8 mouse cellular contexts compared by ENCODE assay signal in genomic region chr9:102777631-102778591, GRCm38 (mm10). TPM values are rescaled to one million over a fixed set of nuclear protein-coding genes. Genes with fewer than 3 reads are reported as not detected.
DNase-seq lines count a peak whose midpoint lies in the region; ATAC-seq and TF ChIP-seq lines count a peak whose summit lies in the region.

No protein-coding gene starts in this region.

- no peak for ATAC-seq in forebrain, embryonic 15.5 days (replicated peaks)
- ATAC-seq in heart, embryonic 16.5 days (replicated peaks; ENCODE audit: extremely low read depth, insufficient read depth, low FRiP score) = peak; percentile 69
- ATAC-seq in limb, embryonic 13.5 days (ENCODE audit: low FRiP score, low read depth) = no peak

- H3K4me3 ChIP-seq in forebrain, embryonic 10.5 days = no peak overlapping the region
- no peak overlapping the region for H3K4me3 ChIP-seq in forebrain, embryonic 15.5 days
- H3K4me3 ChIP-seq in heart, embryonic 16.5 days (ENCODE audit: low read length) = no peak overlapping the region
- H3K4me3 ChIP-seq in limb, embryonic 13.5 days = no peak overlapping the region
- no peak overlapping the region for H3K4me3 ChIP-seq in small intestine, adult 2 months (ENCODE audit: low read depth, low read length)

- H3K4me2 ChIP-seq in forebrain, embryonic 15.5 days (replicated peaks) = no peak overlapping the region
- peak overlapping the region; percentile 23; the same call in 1 of the 2 replicates for H3K4me2 ChIP-seq in heart, embryonic 16.5 days (ENCODE audit: low read depth, low read length)
- H3K4me2 ChIP-seq in limb, embryonic 13.5 days (replicated peaks) = no peak overlapping the region

- 69% methylated on average over 18 of the region's 18 CpGs for WGBS in forebrain, embryonic 10.5 days
- 73% methylated on average over 18 of the region's 18 CpGs for WGBS in forebrain, embryonic 15.5 days
- 42% methylated on average over 18 of the region's 18 CpGs for WGBS in heart, embryonic 16.5 days
- WGBS in limb, embryonic 13.5 days = 58% methylated on average over 18 of the region's 18 CpGs
- 43% methylated on average over 18 of the region's 18 CpGs for WGBS in small intestine, adult 2 months

- H3K36me3 ChIP-seq in forebrain, embryonic 10.5 days (replicated peaks) = no peaks in the 10 kb centered on the region
- H3K36me3 ChIP-seq in forebrain, embryonic 15.5 days = no peaks in the 10 kb centered on the region
- no peaks in the 10 kb centered on the region for H3K36me3 ChIP-seq in heart, embryonic 16.5 days (ENCODE audit: control insufficient read depth, insufficient read depth)
- H3K36me3 ChIP-seq in limb, embryonic 13.5 days = no peaks in the 10 kb centered on the region
- no peaks in the 10 kb centered on the region for H3K36me3 ChIP-seq in small intestine, adult 2 months (ENCODE audit: control insufficient read depth, insufficient read depth, low read length)

- H3K9ac ChIP-seq in forebrain, embryonic 15.5 days (replicated peaks) = no peak overlapping the region
- no peak overlapping the region for H3K9ac ChIP-seq in heart, embryonic 16.5 days (ENCODE audit: low read length)
- H3K9ac ChIP-seq in limb, embryonic 13.5 days = no peak overlapping the region

- H3K4me1 ChIP-seq in forebrain, embryonic 10.5 days = peaks cover 32% of the 10 kb centered on the region
- H3K4me1 ChIP-seq in forebrain, embryonic 15.5 days = peaks cover 6% of the 10 kb centered on the region; the same call in 1 of the 2 replicates
- peaks cover 36% of the 10 kb centered on the region for H3K4me1 ChIP-seq in heart, embryonic 16.5 days (ENCODE audit: control insufficient read depth, insufficient read depth, low read length)
- H3K4me1 ChIP-seq in limb, embryonic 13.5 days = peaks cover 25% of the 10 kb centered on the region
- peaks cover 23% of the 10 kb centered on the region for H3K4me1 ChIP-seq in small intestine, adult 2 months (ENCODE audit: control insufficient read depth, insufficient read depth, insufficient read length, low read length)

- TF ChIP-seq CTCF in small intestine, adult 2 months (IDR thresholded peaks at IDR 0.05; ENCODE audit: extremely low read depth, insufficient read length, insufficient replicate concordance, low read depth, low read length) = no peak

- no peak for TF ChIP-seq POLR2A in small intestine, adult 2 months (IDR thresholded peaks at IDR 0.05; ENCODE audit: low read depth, low read length)

- no peaks in the 10 kb centered on the region for H3K9me3 ChIP-seq in forebrain, embryonic 10.5 days
- no peaks in the 10 kb centered on the region for H3K9me3 ChIP-seq in forebrain, embryonic 15.5 days
- H3K9me3 ChIP-seq in heart, embryonic 16.5 days (replicated peaks; ENCODE audit: control insufficient read depth, low read length) = no peaks in the 10 kb centered on the region
- H3K9me3 ChIP-seq in limb, embryonic 13.5 days = no peaks in the 10 kb centered on the region

- peak overlapping the region; percentile 65 for H3K27ac ChIP-seq in forebrain, embryonic 10.5 days
- H3K27ac ChIP-seq in forebrain, embryonic 15.5 days (replicated peaks) = no peak overlapping the region; the same call in 1 of the 2 replicates
- H3K27ac ChIP-seq in heart, embryonic 16.5 days (ENCODE audit: low read length) = peak overlapping the region; percentile 88
- H3K27ac ChIP-seq in limb, embryonic 13.5 days = peak overlapping the region; percentile 39
- H3K27ac ChIP-seq in small intestine, adult 2 months (ENCODE audit: insufficient read depth, low read depth, low read length) = peak overlapping the region; percentile 16

- H3K27me3 ChIP-seq in forebrain, embryonic 10.5 days (ENCODE audit: poor library complexity, severe bottlenecking) = no peaks in the 10 kb centered on the region
- H3K27me3 ChIP-seq in forebrain, embryonic 15.5 days = no peaks in the 10 kb centered on the region
- no peaks in the 10 kb centered on the region for H3K27me3 ChIP-seq in heart, embryonic 16.5 days (ENCODE audit: control insufficient read depth, insufficient read depth, low read length)
- H3K27me3 ChIP-seq in limb, embryonic 13.5 days = no peaks in the 10 kb centered on the region
- H3K27me3 ChIP-seq in small intestine, adult 2 months (ENCODE audit: control insufficient read depth, insufficient read depth, low read length) = no peaks in the 10 kb centered on the region

- no peak for DNase-seq in forebrain, embryonic 10.5 days (ENCODE audit: extremely low spot score, low spot score)
- peak; percentile 47 for DNase-seq in embryo, embryonic 11 days
- no peak for DNase-seq in thymus, postnatal 36 days
- no peak for DNase-seq in right cerebral cortex, postnatal 25 days

RNA-seq across cellular contexts. Expression of gene Ryk, which starts 56.8 kb away (rescaled TPM):
- polyA plus RNA-seq in forebrain, embryonic 10.5 days (2016; fragmentation: Nextera tagmentation; extraction: Ambion mirVana) = 14.4 and 14.5 TPM in 2 replicates
- 13.9 and 15.1 TPM in 2 replicates for polyA plus RNA-seq in forebrain, embryonic 15.5 days (2015; fragmentation: Nextera tagmentation; extraction: Ambion mirVana)
- polyA plus RNA-seq in heart, embryonic 16.5 days (2015; fragmentation: Nextera tagmentation; extraction: Ambion mirVana) = 12.5 and 15.5 TPM in 2 replicates
- polyA plus RNA-seq in limb, embryonic 13.5 days (2015; fragmentation: Nextera tagmentation; extraction: Ambion mirVana) = 23.7 and 24.5 TPM in 2 replicates
- polyA plus RNA-seq in small intestine, adult 2 months (2012; rRNA removed) = 17.0 and 36.0 TPM in 2 replicates
